Mouse (Mus musculus): ENCODE measurements around the gene Ptprr. TPM values are rescaled to one million over a fixed set of nuclear protein-coding genes. Genes with fewer than 3 reads are reported as not detected.

The Ptprr gene
- polyA plus RNA-seq, 1 experiment from 2014 or later: 0.47 TPM

- no peak for ATAC-seq (ENCODE audit: extremely low read depth, insufficient number of reproducible peaks, low FRiP score, low TSS enrichment)
- H3K4me3 ChIP-seq: no peak overlapping the region
These were observed 57.9 kb downstream of the Ptprr start for GRCm38 (mm10) chr10:116075954-116076353.

GRCm38 (mm10) chr10:116078636-116079035 is 60.6 kb downstream of the Ptprr start:
- 54% methylated on average over 5 of the region's 5 CpGs for WGBS
- H3K4me3 ChIP-seq: no peak overlapping the region
- H3K27me3 ChIP-seq (replicated peaks): no peaks in the 10 kb centered on the region
- no peaks in the 10 kb centered on the region for H3K4me1 ChIP-seq
- H3K36me3 ChIP-seq: no peaks in the 10 kb centered on the region
- H3K9me3 ChIP-seq: no peaks in the 10 kb centered on the region
- no peak overlapping the region for H3K4me2 ChIP-seq
- no peak for ATAC-seq (ENCODE audit: extremely low read depth, insufficient number of reproducible peaks, low FRiP score, low TSS enrichment)
- H3K27ac ChIP-seq (replicated peaks): no peak overlapping the region
- H3K9ac ChIP-seq: no peak overlapping the region

More at GRCm38 (mm10) chr10:116075954-116076353, 57.9 kb downstream of the Ptprr start:
- Histone ChIP-seq H3K4me1 (no peaks in the 10 kb centered on the region), H3K36me3 (no peaks in the 10 kb centered on the region), H3K9me3 (no peaks in the 10 kb centered on the region), H3K27ac (replicated peaks) (no peak overlapping the region), H3K27me3 (replicated peaks) (no peaks in the 10 kb centered on the region), H3K9ac (no peak overlapping the region), H3K4me2 (no peak overlapping the region)
- 76% methylated on average over 5 of the region's 5 CpGs for WGBS

- Histone ChIP-seq H3K4me1 (no peaks in the 10 kb centered on the region), H3K36me3 (no peaks in the 10 kb centered on the region)
- 41% methylated on average over 7 of the region's 7 CpGs for WGBS
These were observed 61.4 kb downstream of the Ptprr start for GRCm38 (mm10) chr10:116079396-116079795.

GRCm38 (mm10) chr10:116080841-116081240 is 62.8 kb downstream of the Ptprr start:
- WGBS: 77% methylated on average over 6 of the region's 6 CpGs

More at GRCm38 (mm10) chr10:116079396-116079795, 61.4 kb downstream of the Ptprr start:
- Histone ChIP-seq H3K27ac (replicated peaks) (no peak overlapping the region), H3K27me3 (replicated peaks) (no peaks in the 10 kb centered on the region), H3K9ac (no peak overlapping the region), H3K4me2 (no peak overlapping the region), H3K4me3 (no peak overlapping the region), H3K9me3 (no peaks in the 10 kb centered on the region)
- no peak for ATAC-seq (ENCODE audit: extremely low read depth, insufficient number of reproducible peaks, low FRiP score, low TSS enrichment)

GRCm38 (mm10) chr10:116083965-116084364 is 66.0 kb downstream of the Ptprr start:
- H3K27me3 ChIP-seq (replicated peaks): no peaks in the 10 kb centered on the region
- H3K4me2 ChIP-seq: no peak overlapping the region
- H3K4me1 ChIP-seq: no peaks in the 10 kb centered on the region
- H3K36me3 ChIP-seq: no peaks in the 10 kb centered on the region
- ATAC-seq (ENCODE audit: extremely low read depth, insufficient number of reproducible peaks, low FRiP score, low TSS enrichment): no peak
- no peak overlapping the region for H3K4me3 ChIP-seq
- H3K9me3 ChIP-seq: no peaks in the 10 kb centered on the region
- H3K27ac ChIP-seq (replicated peaks): no peak overlapping the region
- no peak overlapping the region for H3K9ac ChIP-seq
- 14% methylated on average over 3 of the region's 3 CpGs for WGBS

More at GRCm38 (mm10) chr10:116080841-116081240, 62.8 kb downstream of the Ptprr start:
- no peak overlapping the region for H3K27ac ChIP-seq (replicated peaks)
- H3K4me1 ChIP-seq: no peaks in the 10 kb centered on the region
- no peaks in the 10 kb centered on the region for H3K9me3 ChIP-seq
- no peak overlapping the region for H3K4me3 ChIP-seq
- no peaks in the 10 kb centered on the region for H3K27me3 ChIP-seq (replicated peaks)
- H3K9ac ChIP-seq: no peak overlapping the region
- no peaks in the 10 kb centered on the region for H3K36me3 ChIP-seq
- no peak for ATAC-seq (ENCODE audit: extremely low read depth, insufficient number of reproducible peaks, low FRiP score, low TSS enrichment)
- H3K4me2 ChIP-seq: no peak overlapping the region

GRCm38 (mm10) chr10:116096466-116096865 is 78.5 kb downstream of the Ptprr start:
- H3K9me3 ChIP-seq: no peaks in the 10 kb centered on the region
- H3K27me3 ChIP-seq (replicated peaks): no peaks in the 10 kb centered on the region
- no peak overlapping the region for H3K4me2 ChIP-seq
- H3K9ac ChIP-seq: no peak overlapping the region
- no peak overlapping the region for H3K27ac ChIP-seq (replicated peaks)
- WGBS: 85% methylated on average over 13 of the region's 13 CpGs
- no peaks in the 10 kb centered on the region for H3K4me1 ChIP-seq
- H3K4me3 ChIP-seq: no peak overlapping the region
- H3K36me3 ChIP-seq: no peaks in the 10 kb centered on the region
- ATAC-seq (ENCODE audit: extremely low read depth, insufficient number of reproducible peaks, low FRiP score, low TSS enrichment): no peak

GRCm38 (mm10) chr10:116098470-116098869 is 80.5 kb downstream of the Ptprr start:
- H3K9me3 ChIP-seq: no peaks in the 10 kb centered on the region
- H3K27ac ChIP-seq (replicated peaks): no peak overlapping the region
- no peaks in the 10 kb centered on the region for H3K36me3 ChIP-seq
- no peak overlapping the region for H3K4me3 ChIP-seq
- ATAC-seq (ENCODE audit: extremely low read depth, insufficient number of reproducible peaks, low FRiP score, low TSS enrichment): no peak
- 76% methylated on average over 7 of the region's 7 CpGs for WGBS
- H3K9ac ChIP-seq: no peak overlapping the region
- no peaks in the 10 kb centered on the region for H3K27me3 ChIP-seq (replicated peaks)
- no peak overlapping the region for H3K4me2 ChIP-seq
- no peaks in the 10 kb centered on the region for H3K4me1 ChIP-seq

- 0 out of 2 replicates have a peak, but pooled peaks cover under 1% of the 10 kb centered on the region for H3K9me3 ChIP-seq
These were observed 90.2 kb downstream of the Ptprr start for GRCm38 (mm10) chr10:116108176-116108575.

GRCm38 (mm10) chr10:116108730-116109129 is 90.7 kb downstream of the Ptprr start:
- ATAC-seq (ENCODE audit: extremely low read depth, insufficient number of reproducible peaks, low FRiP score, low TSS enrichment): no peak
- no peaks in the 10 kb centered on the region for H3K36me3 ChIP-seq
- WGBS: 80% methylated on average over 1 of the region's 1 CpGs
- H3K9ac ChIP-seq: no peak overlapping the region
- H3K27me3 ChIP-seq (replicated peaks): no peaks in the 10 kb centered on the region
- H3K27ac ChIP-seq (replicated peaks): no peak overlapping the region
- no peaks in the 10 kb centered on the region for H3K4me1 ChIP-seq
- H3K4me3 ChIP-seq: no peak overlapping the region
- H3K4me2 ChIP-seq: no peak overlapping the region
- H3K9me3 ChIP-seq: peaks cover 6% of the 10 kb centered on the region; the same call in 1 of the 2 replicates

More at GRCm38 (mm10) chr10:116108176-116108575, 90.2 kb downstream of the Ptprr start:
- no peaks in the 10 kb centered on the region for H3K4me1 ChIP-seq
- H3K4me2 ChIP-seq: no peak overlapping the region
- H3K9ac ChIP-seq: no peak overlapping the region
- WGBS: 67% methylated on average over 4 of the region's 4 CpGs
- no peak overlapping the region for H3K4me3 ChIP-seq
- H3K36me3 ChIP-seq: no peaks in the 10 kb centered on the region
- ATAC-seq (ENCODE audit: extremely low read depth, insufficient number of reproducible peaks, low FRiP score, low TSS enrichment): no peak
- H3K27ac ChIP-seq (replicated peaks): no peak overlapping the region
- no peaks in the 10 kb centered on the region for H3K27me3 ChIP-seq (replicated peaks)

- no peak overlapping the region for H3K27ac ChIP-seq (replicated peaks)
- 92% methylated on average over 11 of the region's 11 CpGs for WGBS
- no peak overlapping the region for H3K4me3 ChIP-seq
- no peaks in the 10 kb centered on the region for H3K36me3 ChIP-seq
- no peaks in the 10 kb centered on the region for H3K27me3 ChIP-seq (replicated peaks)
- H3K4me2 ChIP-seq: no peak overlapping the region
- peaks cover 7% of the 10 kb centered on the region; the same call in 1 of the 2 replicates for H3K9me3 ChIP-seq
- no peaks in the 10 kb centered on the region for H3K4me1 ChIP-seq
- H3K9ac ChIP-seq: no peak overlapping the region
- ATAC-seq (ENCODE audit: extremely low read depth, insufficient number of reproducible peaks, low FRiP score, low TSS enrichment): no peak
These were observed 94.9 kb downstream of the Ptprr start for GRCm38 (mm10) chr10:116112868-116113267.

- Histone ChIP-seq H3K4me3 (no peak within 1 kb of the TSS), H3K4me2 (no peak within 1 kb of the TSS), H3K9ac (no peak within 1 kb of the TSS), H3K4me1 (no peaks in the 10 kb centered on the region), H3K27me3 (replicated peaks) (no peaks in the 10 kb centered on the region), H3K36me3 (no peaks in the 10 kb centered on the region), H3K27ac (replicated peaks) (no peak within 1 kb of the TSS), H3K9me3 (peaks cover 7% of the 10 kb centered on the region; the same call in 1 of the 2 replicates)
- WGBS: 90% methylated on average over 39 of the region's 39 CpGs
- no peak for ATAC-seq (ENCODE audit: extremely low read depth, insufficient number of reproducible peaks, low FRiP score, low TSS enrichment)
These were observed 96.0 kb downstream of the Ptprr start, which contains the start of gene 4933416C03Rik for GRCm38 (mm10) chr10:116113867-116114474. Gene 4933416C03Rik (minus strand): TSS chr10:116113917.

All from heart, embryonic 13.5 days (tissue).